Mouse (Mus musculus) CD4-positive helper T cell, adult 2 months (primary cell): ENCODE data around the gene Fras1.

Source experiments
- DNase-seq: peaks from one replicate; pipeline ENCODE4 v3.0.0-alpha.2; 2012; ENCODE audit warnings: low read depth, missing footprints, low spot score

Gene Fras1

DNA sequence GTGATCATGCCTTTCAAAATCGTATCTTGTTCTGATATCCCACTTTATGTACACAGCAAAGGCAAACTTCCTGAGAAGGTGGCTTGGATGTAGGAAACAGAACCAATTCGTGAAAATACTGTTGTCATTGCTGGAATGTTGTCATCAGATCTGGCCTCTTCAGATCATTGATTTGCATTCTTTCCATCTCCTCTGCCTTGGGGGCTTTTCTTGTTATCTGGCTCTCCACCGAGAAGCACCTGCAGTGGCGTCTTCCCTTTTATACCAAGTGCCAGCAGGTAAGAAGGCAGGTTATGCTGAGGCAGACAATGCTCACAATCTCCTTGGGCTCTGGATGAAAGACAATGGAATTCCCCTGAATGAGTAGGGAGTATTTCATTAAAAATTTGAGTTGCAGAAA is 108.3 kb downstream of the Fras1 start:
- DNase-seq, result no peak

GRCm38 (mm10) chr5:96492497-96492896 is 118.7 kb downstream of the Fras1 start:
- no peak for DNase-seq

DNA sequence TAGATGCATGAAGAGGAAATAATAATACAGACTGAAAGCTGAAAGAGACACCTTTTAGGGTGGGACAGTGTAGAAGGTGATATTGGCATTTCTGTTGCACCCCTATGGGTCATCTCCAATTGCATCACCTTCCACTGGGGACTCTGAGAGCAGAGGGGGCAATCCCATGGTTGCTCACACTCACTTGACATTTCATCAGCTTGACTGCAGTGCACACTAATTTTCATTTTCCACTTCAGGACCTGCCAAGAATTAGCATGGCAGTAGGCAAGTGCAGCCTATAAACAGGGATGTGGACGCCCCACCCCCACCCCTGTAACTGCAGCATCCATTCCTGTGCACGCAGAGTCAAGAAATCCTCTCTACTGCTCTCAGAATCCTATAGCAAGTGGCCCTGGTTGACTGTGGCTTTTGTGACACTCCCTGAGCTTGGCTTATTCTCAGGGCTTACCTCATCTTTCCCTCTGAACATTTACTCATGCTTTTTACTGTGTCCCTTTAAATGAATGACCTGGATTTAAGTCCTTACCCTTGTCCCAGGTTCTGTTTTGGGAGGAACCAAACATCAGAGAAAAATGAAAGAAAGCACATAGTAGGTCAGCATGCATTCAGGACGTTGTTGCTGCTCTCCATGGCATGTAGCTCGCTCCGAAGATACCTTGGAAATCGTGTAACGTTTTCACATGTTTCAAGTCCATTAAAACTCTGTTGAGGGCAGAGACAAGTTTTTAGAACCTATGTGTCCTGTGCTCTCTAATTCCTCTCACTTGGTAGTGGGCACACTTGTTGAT is 120.9 kb downstream of the Fras1 start:
- DNase-seq, result no peak

- DNase-seq, result no peak
These were observed 124.3 kb downstream of the Fras1 start for GRCm38 (mm10) chr5:96498083-96498482.

DNA sequence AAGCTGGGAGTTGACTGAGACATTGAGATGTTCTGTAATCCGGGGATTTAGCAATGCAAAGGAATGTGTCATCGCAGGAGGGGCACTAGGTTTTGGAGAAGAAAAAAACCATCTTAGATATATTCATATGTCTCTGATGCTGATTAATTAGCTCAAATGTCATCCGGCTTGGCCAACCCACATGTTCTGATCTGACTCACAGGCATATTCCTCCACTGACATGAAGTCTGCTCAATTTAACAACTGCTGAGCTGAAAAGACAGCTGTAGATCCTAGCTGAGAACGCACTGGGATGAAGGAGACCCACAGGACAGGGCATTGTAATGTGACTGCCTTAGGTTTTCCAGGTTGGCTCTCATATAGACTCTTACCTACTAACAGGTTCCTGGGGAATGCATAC is 128.0 kb downstream of the Fras1 start:
- DNase-seq, result no peak

DNA sequence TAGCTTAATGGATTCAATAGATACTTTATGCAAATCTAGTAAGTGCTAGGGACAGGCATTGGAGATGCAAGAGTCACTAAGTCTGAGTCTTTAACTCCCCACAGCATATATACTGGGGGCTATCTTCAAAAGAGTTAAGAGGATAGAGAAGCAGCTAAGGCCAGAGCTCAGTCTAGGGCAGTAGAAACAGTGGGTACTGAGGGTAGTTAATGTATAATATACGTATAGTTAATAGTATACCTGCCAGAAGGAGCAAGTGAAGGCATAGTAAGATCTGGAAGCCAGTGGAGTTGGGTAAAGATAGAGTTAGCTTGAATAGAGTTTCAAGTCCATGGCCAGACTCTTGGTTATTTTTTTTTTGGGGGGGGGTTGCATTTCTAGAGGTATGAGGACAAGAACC is 128.6 kb downstream of the Fras1 start:
- DNase-seq, result no peak

- DNase-seq, result no peak
These were observed 137.2 kb downstream of the Fras1 start for GRCm38 (mm10) chr5:96511005-96511404.

- no peak for DNase-seq
These were observed 139.6 kb downstream of the Fras1 start for GRCm38 (mm10) chr5:96513327-96513726.

DNA sequence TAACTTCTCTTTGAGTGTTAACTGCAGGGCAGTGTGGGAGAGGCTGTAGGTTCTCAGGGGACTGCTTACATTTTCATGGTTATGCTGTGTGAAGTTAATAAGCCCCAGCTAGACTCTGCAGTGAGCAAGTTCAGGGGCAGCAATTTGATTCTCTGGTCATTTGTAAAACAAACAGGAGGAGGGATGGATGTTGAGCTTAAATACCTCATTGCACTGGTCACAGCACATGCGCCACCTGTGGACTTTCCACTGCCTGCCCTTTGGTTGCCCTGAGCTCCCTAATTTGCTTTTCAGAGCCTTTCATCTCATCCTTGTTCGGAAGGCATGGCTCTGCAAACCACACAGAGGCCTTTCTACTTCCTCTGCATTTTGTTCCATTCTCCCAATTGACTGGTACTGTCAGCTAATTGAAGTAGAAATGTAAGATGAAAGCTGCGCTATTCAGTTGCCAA is 142.1 kb downstream of the Fras1 start:
- no peak for DNase-seq

- no peak for DNase-seq
These were observed 142.6 kb downstream of the Fras1 start for GRCm38 (mm10) chr5:96516329-96516728.

GRCm38 (mm10) chr5:96521541-96521940 is 147.8 kb downstream of the Fras1 start:
- no peak for DNase-seq

DNA sequence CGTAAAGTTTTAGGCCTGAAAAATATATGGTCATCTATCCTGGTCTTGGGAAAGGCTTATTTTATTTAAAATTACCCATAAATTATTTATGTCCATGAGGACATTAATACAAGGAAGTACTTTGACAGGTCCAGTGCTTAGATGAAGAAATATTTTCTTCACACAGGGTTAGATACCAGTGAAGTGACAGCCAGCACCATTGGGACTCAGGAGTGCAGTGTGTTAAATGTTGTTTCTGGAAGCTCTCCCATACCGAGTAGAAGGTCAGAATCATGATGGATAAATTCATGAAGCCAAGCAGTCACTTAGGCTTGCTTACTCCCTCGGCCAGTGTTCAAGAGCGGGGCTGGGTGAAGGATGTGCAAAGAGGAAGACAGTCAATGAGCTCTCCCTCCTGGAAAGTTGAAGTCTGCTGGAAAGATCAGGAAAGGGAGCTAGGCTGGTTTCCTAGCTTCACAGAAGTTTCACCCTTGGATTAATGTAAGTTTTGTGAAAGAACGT is 149.2 kb downstream of the Fras1 start:
- no peak for DNase-seq

DNA sequence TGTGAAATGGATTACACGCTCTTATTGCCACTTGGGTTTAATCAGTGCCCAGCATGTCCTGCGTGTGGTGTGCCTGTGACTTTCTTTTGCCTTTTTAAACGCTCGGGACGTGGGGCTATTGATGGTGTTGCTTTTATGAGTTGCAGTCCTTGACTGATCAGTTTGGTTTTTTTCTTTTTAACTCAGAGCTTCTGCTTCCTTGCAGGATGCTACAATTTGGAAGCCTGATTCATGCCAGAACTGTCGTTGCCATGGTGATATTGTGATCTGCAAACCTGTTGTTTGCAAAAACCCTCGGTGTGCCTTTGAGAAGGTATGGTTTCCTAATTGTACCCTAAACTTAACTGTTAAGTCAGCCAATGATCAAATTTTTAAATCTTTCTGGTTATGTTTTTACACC is 154.5 kb downstream of the Fras1 start:
- DNase-seq, result no peak

DNA sequence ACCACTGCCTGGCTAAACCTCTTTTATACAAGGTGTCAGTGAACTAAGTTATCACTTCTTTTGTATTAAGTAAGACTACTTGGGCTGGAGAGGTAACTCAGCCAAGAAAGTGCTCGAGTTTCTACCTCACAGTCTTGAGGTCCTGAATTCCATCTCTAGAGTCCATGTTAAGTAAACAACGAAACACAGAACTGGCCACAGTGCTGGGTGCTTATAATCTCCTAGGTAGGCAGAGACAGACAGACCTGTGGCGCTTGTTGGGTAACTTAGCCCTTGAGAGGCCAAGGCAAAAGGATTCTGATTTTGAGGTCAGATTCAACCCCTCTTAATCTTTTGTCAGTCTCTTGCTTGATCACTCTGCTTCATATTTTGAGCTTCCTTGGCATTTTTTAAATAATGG is 156.8 kb downstream of the Fras1 start:
- DNase-seq, result no peak

DNA sequence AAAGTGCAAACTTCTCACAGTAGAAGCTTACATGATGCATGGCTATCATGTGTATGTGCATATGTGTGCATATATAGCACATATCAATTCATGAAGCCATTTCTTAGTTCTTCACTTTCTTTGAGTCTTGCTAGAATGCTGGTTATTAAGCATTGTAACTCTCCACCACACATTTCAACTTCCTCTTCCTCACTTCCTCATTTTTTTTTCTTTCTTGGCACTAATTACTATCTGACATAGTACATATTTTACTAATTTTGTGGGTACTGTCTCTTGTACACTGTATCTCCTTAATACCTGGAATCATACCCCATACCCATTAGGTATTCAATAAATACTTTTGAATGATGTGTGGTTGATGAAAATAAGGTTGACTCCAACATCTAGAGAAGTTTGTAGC is 158.2 kb downstream of the Fras1 start:
- no peak for DNase-seq

DNA sequence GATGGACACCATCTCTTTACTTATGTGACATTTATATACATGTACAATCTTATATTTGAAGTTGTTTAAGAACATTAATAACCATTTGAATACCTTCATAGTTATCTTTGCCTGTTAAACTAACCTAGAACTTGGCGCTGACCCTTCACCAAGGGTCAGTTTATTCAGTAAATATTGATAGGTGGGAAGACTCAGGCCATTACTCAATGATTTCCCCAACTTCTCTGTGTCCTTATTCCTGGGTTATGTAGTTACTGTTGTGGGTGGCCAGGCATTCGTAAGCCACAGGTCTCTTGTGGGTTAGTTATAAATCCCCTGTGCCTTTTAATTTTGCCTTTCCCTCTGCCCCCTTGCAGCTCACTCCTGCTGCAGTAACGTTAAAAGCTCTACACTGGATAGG is 162.8 kb downstream of the Fras1 start:
- no peak for DNase-seq

DNA sequence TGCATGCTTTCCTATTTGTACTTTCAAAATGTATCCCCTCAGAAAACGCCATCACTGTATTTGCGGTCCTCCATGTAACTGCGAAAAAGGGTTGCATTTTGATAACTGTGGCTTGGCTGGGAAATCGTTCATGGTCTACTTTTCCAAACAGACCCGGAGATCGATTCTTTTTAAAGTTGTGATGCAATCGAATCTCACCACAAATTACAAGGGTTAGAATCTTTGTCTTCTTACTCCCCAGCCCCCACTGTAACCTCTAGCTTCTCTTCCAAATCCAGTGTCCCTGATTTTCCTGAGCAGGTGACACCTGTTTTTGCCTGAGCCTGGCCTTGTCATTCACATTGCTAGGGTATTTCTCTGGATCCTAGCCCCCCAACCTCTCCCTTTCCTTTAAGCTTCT is 163.2 kb downstream of the Fras1 start:
- no peak for DNase-seq

DNA sequence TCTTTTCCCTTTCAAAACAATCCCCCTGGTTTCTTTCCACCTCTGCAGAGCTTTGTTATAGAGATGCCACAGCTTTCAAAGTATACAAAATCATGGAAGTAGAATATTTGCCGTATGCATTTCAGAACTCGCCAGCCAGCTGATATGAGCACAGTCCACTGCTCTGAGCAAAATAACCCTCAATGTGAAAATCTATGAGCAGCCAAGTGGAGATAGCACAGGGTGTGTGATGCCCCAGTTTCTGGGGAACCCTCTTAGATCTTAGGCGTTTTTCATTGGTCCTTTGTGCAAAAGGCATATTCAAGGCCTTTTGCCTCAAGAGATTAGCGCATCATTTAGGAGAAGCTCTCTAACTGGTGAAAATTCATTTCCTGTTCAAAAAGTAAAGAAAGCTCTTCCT is 170.4 kb downstream of the Fras1 start:
- DNase-seq, result no peak

DNA sequence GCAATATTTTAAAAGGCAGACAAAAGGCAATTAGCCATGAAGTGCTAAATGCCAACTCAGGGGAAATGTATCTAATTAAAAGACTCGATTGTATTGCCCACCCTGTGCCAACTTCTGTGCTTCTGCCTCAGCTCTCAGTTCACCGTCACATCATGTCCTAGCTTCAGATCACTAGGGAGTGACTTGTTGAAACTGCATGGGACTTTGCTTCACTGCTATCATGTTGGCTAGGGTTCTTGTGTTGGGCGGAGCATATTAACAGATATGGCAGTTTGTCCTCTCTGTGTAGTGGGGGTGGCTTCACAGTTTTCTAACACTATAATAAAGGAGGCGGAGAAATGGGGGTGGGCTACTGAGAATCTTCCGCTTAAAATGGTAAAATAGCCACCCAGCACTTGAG is 172.2 kb downstream of the Fras1 start:
- DNase-seq, result no peak

- DNase-seq, result no peak
These were observed 181.4 kb downstream of the Fras1 start for GRCm38 (mm10) chr5:96554940-96555679.

DNA sequence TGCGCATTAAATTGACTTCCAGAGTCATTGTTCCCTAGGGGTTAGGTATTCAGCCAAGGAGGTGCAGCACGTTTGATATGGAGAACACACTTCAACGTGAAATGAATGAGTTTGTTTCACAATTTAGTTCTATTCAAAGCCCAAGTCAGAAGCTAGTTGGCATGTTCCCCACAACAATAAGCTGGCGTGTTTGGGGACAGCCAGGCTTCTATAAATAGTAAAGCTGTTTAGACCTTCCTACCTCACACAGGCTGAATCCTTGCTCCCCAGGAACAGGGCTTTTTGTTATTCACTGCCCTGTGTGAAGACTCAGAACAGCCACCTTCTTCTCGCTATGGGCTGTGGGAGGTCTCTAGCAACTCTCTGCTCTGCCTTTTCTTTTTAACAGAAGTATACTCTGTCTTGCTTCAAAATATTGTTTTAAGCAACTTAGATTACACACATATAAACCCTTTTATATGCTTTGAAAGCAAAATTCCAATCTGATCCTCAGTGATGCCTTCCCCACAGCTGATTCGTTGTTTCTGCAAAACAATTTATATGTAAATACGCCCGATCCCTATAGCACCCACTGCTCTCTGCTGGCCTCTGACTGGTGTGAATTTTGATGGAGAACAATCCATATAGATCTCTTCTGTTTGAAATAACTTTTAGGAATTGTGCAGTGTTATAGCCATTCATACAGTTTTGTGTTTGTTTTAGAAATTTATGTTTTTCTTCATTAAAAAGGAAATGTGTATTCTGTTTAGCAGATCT is 184.5 kb downstream of the Fras1 start:
- no peak for DNase-seq

DNA sequence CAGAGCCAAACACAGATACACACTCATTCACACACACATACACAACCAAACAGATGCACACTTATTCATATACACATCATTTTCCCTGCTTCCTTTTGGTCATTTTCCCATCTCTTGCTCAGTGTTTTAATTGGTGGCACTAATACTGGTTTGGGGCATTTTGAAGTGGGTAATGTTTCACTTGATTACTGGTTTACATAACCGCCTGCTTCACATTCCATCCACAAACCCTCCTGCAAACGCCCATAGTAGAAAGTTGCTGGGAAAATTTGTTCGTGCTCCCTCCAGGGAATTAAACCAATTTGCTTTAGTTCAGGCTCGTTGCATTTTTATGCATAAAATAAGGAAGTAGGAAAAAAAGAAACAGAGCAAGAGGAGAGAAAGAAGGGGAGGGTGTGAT is 200.8 kb downstream of the Fras1 start:
- no peak for DNase-seq
